Mouse (Mus musculus) cerebellum, adult 2 months (tissue): Measurements from ENCODE around the gene Abca8b.

ENCODE experiments used
- CTCF ChIP-seq: fragments of 200-500 bp; IDR thresholded peaks from 2 replicates; pipeline ENCODE4 v1.5.1; 2011; ENCODE audit warnings: low read depth, mild to moderate bottlenecking, control low read depth, low read length, moderate library complexity, borderline replicate concordance; ENCODE audit not compliant: insufficient read depth
- POLR2A ChIP-seq: fragments of 200-500 bp; IDR thresholded peaks from 2 replicates; pipeline ENCODE4 v1.6.1; 2011; ENCODE audit warnings: low read length, control low read depth, borderline replicate concordance; ENCODE audit not compliant: insufficient read depth

- TF ChIP-seq CTCF (no peak), POLR2A (no peak)
Measured at GRCm38 (mm10) chr11:109936915-109937314, 58.7 kb downstream of the Abca8b start.
